Mouse (Mus musculus) erythroblast, embryonic 14.5 days (primary cell): ENCODE results near the gene Cd22.

ENCODE experiments used
- GATA1 ChIP-seq: IDR thresholded peaks from 2 replicates; pipeline ENCODE4 v1.6.1; 2012; ENCODE audit warnings: low read length, inconsistent platforms, mixed read lengths
- TAL1 ChIP-seq: IDR thresholded peaks from 3 replicates; pipeline ENCODE4 v1.6.1; 2012; ENCODE audit warnings: low read length, inconsistent platforms, mixed read lengths

- TF ChIP-seq TAL1: no peak
- TF ChIP-seq GATA1: no peak
Observed at GRCm38 (mm10) chr7:30886852-30887251, 6.7 kb upstream of the Cd22 start.
